Mouse (Mus musculus): ENCODE measurements at regions not wholly inside any gene's neighbourhood (a gene's known extent, or its start where the extent isn't known, plus 50 kb on each side); places are given as distances from the start of the nearest gene placed in this dataset.

DNA sequence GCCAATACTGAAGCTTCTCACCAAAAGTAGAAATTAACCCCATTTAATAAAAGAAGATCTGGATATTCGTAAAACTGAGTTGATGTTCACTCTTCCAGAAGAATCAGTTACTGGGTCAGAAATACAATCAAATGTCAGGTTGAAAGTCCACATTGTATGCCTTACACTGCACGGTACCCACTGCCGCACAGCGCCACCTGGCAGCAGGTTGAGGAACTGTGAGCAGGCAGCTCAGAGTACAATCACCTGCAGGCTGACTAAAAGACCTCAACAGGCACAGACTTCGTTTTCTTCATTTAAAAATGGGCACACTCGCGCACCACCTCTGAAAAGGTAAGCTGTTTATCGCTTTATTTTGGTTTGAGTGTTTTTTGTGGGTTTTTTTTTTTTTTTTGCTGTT, 341.8 kb upstream of the Mms22l start:
- DNase-seq (ENCODE audit: low read depth, low spot score), result peak; percentile 16

DNA sequence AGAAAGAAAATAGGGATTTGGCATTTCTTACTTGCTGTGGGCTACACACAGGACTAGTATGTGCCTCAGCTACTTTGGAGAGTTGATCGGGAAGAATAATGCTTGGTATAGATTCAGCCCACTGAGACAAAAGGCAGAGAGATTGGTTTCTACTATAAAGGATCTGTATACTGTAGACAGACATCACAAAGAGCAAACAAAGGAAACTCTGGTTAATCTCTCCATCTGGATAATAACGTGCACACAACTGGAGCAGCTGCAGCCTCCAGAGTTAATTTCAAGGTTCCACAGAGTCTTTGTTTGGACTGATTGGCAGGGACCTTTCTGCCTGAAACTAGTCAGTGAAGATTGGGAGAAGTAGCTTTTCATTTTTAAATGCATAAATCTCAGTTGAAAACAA, 322.5 kb upstream of the Mms22l start:
- DNase-seq (ENCODE audit: low read depth, low spot score), result no peak

DNA sequence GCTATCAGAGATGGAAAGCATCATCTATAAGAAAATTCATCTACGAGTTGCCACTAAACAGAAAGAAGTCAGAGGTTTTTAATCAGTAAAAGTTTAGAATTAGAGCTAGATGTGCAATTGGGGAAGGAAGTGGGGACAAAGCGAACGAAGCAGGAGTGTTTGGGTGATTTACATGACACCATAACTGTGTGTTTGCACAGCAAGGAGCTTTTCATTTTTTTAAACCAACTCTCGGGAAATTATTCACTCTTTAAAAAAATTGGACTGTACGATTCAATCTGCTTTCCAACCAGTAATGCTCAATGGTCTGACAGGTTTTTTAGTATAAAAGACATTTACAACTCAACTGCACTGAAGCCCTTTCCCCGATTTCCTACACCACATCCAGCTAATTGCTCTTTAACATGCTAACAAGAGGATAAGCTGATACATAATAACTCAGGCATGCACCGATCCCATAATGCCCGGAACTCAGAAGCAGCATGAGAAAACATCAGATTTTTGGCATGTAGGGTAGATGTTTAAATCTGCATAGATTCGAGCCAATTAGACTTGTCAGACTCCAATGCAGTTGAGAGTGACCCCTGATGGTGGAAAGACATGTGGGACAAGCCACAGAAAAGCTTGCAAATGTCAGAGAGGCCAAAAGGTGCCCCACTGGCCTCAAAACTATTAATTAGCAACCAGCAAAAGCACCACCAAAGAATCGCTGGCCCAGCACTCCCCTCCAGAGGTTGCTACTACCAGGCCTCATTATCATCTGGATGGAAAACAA, 282.8 kb upstream of the Mms22l start:
- no peak for DNase-seq (ENCODE audit: low read depth, low spot score)

DNA sequence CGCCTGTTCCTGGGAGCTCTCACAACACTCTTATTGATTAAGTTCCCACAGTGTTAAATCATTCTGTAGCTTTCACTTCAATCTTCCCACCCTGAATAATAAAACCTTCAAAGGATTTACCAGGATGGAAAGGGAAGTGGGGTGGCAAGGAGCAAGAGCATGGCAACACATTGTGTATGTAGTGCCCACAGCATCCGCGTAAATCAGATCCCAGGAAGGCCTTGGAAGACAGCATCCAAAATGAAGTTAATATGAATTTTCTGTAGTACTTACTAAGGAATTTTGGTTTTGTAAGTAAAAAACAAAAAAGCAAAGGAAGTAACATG, 282.3 kb upstream of the Mms22l start:
- DNase-seq (ENCODE audit: low read depth, low spot score), result no peak

DNA sequence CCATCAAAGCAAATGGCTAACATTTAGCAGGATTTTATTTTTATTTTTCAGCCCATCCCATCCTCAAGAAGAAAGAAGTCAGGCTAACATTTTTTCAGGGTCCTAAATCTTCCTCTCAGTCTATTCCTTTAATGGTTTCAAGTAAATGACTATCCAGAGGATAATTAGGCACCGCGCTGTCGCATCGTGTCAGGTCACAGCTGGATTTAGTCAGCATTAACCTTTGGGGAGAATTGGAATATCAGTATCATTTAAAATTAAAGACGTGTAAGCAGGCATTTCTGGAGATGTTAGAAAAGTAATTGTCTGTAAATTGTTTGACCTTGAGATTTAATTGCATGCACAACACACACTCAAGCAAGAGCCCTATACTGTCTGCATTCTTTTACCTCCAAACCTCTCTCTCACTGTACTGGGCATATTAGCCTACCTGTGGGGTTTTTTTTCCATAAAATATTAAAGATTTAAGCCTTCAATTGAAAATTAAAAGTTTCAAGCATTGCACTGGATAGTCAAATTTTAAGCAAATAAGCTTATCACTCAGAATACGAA, 277.8 kb upstream of the Mms22l start:
- DNase-seq (ENCODE audit: low read depth, low spot score), result no peak

DNA sequence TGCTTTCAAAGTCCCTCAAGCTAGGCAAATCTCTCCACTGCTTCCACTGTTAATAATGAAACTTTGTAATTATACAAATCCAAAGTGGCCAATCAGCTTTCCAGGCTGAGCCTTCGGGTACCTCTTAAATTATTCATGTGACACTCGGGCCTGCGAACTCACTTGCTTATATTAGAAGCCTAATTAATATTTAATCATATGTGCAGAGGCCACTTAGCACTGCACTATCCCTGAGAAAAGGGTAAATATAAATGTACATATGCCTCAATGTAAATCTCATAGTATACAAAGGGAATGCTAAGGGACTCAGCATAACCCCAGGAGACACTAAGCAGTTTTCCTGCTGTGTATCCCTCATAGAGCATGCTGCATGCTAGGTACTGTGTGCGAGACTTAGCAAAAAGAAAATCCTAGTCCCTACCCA, 277.2 kb upstream of the Mms22l start:
- no peak for DNase-seq (ENCODE audit: low read depth, low spot score)

DNA sequence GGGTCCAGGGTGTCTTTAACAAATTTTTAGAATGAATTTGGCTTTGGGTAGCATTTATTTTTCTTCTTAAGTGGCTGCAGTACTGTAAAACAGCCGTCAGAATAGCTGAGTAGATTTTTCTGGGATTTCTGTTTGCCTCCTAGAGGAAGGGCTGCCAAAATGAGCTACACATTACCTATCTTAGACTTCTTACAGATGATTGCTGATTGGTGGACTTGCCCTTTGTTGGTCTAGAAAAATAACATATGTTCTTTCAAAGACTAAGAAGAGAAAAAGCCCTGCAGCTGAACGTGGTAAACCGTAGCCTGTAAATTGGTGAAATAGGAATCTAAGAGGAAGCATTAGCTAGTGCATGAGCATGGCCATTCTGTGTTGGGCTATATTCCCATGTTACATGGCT, 276.7 kb upstream of the Mms22l start:
- no peak for DNase-seq (ENCODE audit: low read depth, low spot score)

DNA sequence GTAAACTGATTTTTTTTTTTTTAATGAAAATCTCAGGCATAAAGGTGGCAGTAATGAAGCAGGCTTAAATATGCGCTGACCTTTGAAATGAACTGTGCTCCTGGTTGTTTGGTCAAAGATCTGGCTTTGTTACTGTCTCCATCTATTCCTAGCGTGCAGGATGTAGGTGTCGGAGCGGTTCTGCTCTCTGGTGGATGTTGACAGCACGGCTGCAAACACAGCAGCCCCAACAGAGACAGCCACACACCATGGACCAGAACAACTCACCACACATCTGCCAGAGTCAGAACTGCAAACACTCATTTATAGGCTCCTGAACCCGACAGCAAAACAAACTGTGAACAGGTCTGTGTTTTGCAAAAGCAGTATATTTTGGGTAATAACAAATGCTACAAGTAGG, 251.1 kb upstream of the Mms22l start:
- DNase-seq (ENCODE audit: low read depth, low spot score), result no peak

DNA sequence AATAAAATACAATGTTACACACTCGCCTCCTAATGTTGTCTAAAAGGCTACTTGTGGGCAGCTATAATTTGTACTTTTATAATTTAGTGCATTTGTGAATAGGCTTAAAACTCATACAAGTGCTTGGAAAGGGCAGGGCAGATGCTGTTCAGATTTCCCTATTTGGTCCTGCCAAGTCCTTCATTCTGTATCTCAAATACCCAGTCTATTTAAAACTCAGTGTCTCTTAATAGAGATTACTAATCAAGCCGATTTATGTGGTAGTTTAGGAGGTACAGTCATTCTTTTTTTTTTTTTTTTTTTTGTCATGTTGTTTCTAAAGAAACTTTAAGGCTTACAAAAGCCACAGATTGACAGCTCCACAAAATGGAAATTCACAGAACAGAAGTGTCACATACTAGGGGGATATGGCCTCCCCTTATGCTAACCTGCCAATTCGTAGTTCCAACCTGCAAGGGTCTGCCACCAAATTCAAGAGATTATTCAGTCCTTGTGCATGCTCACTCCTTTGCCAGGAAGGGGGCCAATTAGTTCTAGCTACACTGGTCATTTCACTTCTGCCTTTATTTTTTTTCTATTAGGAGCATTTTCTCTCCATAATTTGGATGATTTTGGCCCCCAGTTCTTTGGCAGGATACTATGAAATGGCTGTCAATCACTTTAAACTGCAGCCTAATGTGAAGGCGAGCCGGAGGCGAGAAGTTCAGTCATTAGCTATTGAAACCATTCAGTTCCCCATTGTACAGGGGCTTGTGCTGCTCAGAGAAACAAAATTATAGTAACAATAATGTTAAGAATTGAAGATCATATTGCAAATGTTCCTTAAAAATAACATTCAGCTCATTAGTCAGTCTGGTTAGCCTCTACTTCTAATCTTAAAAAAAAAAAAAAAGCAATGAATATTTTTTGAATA, 247.9 kb upstream of the Mms22l start:
- DNase-seq (ENCODE audit: low read depth, low spot score), result no peak

DNA sequence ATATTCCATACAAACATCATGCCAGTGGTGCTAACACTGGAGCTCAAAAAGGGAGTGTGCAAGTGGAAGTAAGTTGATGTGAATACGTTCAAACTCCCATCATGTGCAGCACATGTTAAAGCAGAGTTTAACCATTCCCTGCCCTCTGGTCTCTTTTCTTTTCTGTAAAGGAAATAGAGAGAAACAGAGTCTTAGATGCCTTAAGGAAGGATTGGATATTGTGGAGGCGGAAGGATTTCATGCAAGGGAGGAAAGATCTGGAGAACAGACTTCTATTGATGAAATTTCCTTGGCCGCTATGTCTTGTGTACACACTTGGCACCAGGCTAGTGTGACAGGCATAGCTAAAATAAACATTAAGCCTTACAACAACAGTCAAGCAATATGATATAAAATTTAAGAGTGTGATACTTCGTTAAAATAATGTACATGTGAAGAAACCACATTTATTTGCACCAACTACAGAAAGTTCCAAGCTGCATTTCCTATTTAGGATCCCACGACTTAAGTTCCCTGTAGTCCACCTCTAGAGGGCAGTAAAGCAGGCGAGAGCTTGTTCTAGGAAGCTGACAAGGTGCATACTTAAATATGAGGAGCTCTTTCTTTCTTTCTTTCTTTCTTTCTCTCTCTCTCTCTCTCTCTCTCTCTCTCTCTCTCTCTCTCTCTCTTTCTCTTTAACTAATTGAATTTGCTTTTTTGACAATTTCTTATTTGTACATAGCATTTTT, 246.8 kb upstream of the Mms22l start:
- DNase-seq (ENCODE audit: low read depth, low spot score), result peak; percentile 4

DNA sequence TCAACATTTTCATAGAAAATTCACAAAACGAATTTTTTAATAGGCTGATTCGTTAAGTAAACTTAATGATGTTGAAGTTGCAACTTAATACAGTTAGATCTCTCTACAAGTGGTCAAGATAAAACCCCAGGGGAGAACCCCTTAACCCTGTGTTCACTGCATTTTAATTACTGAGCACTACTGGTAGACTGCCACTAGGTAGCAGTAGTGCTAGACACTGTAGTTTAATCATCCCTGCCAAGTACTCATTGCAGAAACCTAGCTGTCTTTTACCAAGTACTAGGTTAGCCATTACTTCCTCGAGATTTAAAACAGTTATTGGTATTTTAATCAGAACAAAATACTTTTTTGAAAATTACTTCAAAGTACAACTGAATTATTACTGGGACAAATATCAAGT, 218.1 kb upstream of the Mms22l start:
- DNase-seq (ENCODE audit: low read depth, low spot score), result no peak
